Mouse (Mus musculus): ENCODE measurements around the gene Nelfe.
A peak's percentile ranks its signal among the peaks of the same experiment; 100 is the strongest.
"Not testable (repeated sequence)": the region's sequence is repeated elsewhere in the genome, so short reads cannot be mapped to it uniquely, and the experiment has no call there.

The Nelfe gene

DNA sequence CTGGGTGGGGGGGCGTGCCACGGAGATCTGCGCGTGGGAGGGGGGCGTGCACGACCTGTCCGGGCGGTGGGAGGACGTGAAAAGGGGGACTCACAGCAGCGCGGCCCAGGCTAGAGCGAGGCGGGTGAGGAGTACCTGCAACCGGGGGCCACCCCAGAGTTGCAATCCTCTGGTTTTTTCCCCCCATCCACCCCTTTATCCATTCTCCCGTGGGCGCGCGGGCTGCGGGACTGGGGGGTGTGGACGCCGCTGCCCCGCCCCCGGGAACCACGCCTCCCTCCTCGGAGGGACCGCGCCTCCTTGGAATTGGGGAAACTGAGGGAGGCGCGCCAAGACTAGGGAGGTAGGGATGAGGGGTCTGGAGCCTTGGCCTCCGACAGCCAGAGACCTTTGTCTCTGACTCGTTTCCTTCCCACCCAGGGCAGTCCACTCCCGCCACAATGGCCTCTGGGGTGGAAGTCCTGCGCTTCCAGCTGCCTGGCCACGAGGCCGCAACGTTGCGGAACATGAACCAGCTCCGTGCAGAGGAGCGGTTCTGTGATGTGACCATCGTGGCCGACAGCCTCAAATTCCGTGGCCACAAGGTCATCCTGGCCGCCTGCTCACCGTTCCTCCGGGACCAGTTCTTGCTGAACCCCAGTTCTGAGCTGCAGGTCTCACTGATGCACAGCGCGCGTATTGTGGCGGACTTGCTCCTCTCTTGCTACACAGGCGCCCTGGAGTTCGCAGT is 44.8 kb downstream of the Nelfe start:
- peak in 1 of 2 experiments; percentile 42 for DNase-seq

DNA sequence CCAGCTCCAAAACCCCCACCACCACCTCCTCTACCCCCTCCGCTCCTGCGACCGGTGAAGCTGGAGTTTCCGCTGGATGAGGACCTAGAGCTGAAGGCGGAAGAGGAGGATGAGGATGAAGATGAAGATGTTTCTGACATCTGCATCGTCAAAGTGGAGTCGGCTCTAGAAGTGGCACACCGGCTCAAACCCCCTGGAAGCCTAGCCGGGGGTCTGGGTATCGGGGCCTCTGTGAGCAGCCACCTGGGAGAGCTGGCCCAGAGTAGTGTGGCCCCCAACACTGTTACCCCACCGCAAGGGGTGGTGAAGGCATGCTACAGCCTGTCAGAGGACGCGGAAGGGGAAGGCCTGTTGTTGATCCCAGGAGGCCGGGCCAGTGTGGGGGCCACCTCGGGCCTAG is 45.5 kb downstream of the Nelfe start:
- DNase-seq: no peak

DNA sequence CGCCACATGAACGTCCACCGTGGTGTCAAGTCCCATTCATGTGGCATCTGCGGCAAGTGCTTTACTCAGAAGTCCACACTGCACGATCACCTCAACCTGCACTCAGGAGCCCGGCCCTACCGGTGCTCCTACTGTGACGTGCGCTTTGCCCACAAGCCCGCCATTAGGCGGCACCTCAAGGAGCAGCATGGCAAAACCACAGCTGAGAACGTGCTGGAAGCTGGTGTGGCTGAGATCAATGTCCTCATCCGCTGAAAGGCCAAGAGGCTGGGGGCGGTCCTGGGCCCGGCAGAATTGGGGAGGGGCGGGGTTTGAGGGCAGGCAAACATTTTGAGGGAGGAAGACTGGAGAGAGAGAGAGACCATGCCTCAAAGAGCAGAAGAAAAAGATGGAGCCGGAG is 46.2 kb downstream of the Nelfe start:
- peak; percentile 25 to 50 for DNase-seq

DNA sequence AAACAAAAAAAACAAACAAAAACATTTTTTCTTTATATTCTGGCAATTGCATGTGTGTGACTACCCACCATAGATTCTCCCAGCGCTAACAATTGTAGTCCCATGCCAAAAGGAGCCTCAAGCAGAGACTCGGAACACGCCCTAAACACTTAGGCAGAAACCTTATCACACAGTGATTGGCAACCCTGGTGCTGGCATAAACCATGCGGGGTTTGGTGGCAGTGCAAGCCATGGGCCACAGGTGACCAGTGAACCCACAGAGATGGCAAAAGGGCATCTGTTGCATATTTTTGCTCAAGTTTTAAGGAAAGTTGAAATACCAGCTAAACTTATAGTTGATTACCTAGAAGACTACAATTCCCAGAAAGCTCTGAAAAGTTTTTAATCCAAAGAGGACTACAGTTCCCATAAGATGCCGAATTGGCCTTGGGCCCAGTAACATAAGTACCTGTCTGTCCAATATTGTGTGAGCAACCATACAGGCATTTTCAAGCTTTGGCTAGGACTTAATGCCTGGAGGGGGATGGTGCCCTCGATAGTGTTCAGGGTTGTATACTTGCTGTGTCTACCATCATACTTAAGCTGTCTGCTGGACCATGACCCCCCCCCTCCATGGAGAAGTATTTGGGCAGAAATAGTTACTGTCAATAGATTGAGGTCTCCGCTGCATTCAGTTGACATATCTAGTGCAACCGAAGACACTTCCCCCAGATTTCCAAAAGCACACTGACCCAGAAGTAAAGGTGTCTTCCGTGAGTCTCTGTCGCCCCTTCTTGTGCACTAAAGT is 47.4 kb downstream of the Nelfe start:
- DNase-seq: no peak

DNA sequence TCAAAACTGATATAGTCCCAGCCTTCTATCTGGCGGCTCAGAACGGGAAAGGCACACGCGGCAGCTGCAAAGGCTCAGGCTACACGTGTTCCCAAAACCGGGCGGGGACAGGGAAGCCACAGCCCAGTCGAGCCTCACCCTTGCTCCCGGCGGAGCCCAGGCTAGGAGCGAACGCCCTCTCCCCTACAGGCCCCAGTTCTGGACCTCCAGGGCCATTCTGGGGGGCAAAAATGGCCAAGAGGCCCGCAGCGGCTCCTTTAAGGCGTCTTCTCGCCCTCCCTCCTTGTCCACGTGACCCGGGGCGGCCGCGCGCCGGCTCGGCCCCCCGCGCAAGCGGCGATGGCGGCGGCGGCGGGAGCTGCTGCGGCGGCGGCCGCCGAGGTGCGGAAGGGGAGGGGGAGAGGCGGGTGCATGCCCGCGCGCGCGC is 48.0 kb downstream of the Nelfe start, which contains the start of the genes C2 and Ehmt2:
TSS of gene C2 (minus strand) at position 106 of the 427 bp plus-strand sequence.
TSS of gene Ehmt2 (plus strand) at position 310 of the 427 bp plus-strand sequence.
- DNase-seq: peak; percentile 83 to 85

DNA sequence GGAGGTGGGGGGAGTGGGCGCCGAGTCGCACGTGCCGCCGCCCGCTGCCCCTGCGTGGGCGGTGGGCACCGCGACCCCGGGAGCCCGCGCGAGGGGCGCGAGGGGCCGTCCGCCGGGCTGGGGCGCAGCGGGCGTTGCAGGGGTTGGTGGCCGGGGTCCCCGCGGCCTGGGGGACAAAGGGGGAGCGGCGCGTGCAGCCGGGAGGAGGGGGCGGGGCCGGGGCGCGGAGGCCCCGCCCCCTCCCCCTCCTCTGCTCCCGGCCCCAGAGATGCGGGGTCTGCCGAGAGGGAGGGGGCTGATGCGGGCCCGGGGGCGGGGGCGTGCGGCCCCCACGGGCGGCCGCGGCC is 48.5 kb downstream of the Nelfe start:
- no peak for DNase-seq

DNA sequence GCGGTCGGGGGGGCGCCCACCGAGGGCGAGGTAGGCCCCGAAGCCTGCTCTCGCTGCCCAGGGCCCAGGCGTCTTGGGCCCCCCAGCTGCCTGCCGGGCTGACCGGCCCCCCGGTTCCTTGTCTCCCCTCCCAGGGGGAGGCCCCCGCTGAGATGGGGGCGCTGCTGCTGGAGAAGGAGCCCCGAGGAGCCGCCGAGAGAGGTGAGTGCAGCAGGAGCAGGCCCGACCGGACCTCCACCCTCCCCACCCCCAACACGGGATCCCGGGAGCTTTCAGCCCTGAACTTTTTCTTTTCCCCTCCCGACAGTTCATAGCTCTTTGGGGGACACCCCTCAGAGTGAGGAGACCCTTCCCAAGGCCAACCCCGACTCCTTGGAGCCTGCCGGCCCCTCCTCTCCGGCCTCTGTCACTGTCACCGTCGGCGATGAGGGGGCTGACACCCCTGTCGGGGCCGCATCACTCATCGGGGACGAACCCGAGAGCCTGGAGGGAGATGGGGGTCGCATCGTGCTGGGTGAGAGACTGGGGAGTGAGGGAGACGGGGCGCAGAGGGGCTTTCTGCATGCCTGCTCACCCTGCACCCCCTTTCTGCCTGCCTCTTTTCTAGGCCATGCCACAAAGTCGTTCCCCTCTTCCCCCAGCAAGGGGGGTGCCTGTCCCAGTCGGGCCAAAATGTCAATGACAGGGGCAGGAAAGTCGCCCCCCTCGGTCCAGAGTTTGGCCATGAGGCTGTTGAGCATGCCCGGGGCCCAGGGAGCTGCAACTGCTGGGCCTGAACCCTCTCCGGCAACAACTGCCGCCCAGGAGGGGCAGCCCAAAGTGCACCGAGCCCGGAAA is 49.1 kb downstream of the Nelfe start:
- peak; percentile 60 to 72 for DNase-seq

DNA sequence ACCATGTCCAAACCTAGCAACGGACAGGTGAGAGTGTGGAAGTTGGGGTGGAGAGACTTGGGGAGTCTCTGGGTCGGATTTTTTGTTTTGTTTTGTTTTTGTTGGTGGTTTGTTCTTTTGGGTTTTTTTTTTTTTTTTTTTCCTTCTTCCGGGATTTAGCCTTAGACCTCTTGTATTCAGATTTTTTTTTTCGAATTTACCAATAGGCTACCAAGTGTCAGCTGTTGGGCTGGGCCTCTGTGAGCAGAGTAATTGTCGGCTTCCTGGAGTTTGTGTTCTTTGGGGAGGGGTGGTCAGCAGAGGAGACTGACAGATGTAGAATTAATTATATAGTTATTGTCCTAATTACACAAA is 49.7 kb downstream of the Nelfe start:
- no peak for DNase-seq

DNA sequence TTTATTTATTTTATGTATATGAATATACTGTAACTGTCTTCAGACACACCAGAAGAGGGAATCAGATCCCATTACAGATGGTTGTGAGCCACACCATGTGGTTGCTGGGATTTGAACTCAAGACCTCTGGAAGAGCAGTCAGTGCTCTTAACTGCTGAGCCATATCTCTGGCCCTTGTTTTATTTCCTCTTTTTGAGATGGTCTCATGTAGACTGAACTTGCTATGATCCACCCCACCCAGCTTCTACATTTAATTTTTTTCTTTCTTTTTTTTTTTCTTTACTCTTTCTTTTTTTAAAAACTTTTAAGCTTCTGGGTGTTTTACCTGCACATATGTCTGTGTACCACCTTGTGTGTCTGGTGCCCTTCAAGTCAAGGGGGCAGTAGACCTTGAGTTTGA is 50.6 kb downstream of the Nelfe start:
- DNase-seq: not testable (repeated sequence)

DNA sequence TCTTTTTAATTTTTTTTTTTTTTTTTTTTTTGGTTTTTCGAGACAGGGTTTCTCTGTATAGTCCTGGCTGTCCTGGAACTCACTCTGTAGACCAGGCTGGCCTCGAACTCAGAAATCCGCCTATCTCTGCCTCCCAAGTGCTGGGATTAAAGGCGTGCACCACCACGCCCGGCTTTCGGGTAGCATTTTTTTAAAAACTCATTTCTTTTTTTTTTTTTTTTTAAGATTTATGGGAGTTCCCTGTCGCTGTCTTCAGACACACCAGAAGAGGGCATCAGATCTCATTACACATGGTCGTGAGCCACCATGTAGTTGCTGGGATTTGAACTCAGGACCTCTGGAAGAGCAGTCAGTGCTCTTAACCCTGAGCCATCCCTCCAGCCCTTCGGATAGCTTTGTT is 51.8 kb downstream of the Nelfe start:
- DNase-seq: not testable (repeated sequence)

DNA sequence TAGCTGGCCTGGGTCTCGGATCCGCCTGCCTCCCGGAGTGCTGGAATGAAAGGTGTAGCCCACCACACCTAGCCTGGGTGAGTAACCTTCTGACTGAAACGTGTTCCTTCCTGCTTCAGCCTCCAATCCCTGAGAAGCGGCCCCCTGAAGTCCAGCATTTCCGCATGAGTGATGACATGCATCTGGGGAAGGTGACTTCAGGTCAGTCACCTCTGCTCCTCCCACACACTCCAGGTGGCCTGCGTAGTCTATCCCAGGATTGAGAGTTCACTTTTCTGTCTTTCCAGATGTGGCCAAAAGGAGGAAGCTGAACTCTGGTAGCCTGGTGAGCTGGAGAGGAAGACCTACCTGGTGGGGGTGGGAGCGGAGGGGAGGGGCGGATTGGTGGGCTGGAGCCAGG is 52.7 kb downstream of the Nelfe start:
- no peak for DNase-seq

Measured in thymus, postnatal 36 days (tissue).